Mouse (Mus musculus): ENCODE measurements around the gene Kcnk7.

Kcnk7 gene

GRCm38 (mm10) chr19:5690343-5690735 lies 13.8 kb upstream of the Kcnk7 start:
- DNase-seq, result no peak

GRCm38 (mm10) chr19:5691601-5692000 lies 12.6 kb upstream of the Kcnk7 start:
- DNase-seq, result no peak

GRCm38 (mm10) chr19:5692086-5692912 lies 11.9 kb upstream of the Kcnk7 start:
- no peak for DNase-seq

GRCm38 (mm10) chr19:5692913-5693396 lies 11.2 kb upstream of the Kcnk7 start:
- no peak for DNase-seq

GRCm38 (mm10) chr19:5693801-5694200 lies 10.4 kb upstream of the Kcnk7 start:
- DNase-seq, result no peak

- DNase-seq, result no peak
These were observed 8.2 kb upstream of the Kcnk7 start for GRCm38 (mm10) chr19:5695849-5696462.

GRCm38 (mm10) chr19:5704801-5705571 lies 819 bp downstream of the Kcnk7 start:
- no peak for DNase-seq

GRCm38 (mm10) chr19:5710068-5710467 lies 5.9 kb downstream of the Kcnk7 start:
- no peak for DNase-seq

GRCm38 (mm10) chr19:5710581-5710980 lies 6.4 kb downstream of the Kcnk7 start:
- no peak for DNase-seq

GRCm38 (mm10) chr19:5711218-5711617 lies 7.1 kb downstream of the Kcnk7 start:
- DNase-seq, result peak in 1 of 2 experiments; percentile 70

- no peak for DNase-seq
These were observed 7.8 kb downstream of the Kcnk7 start for GRCm38 (mm10) chr19:5711907-5712460.

GRCm38 (mm10) chr19:5713255-5713654 lies 9.1 kb downstream of the Kcnk7 start:
- no peak for DNase-seq

- no peak for DNase-seq
These were observed 9.6 kb downstream of the Kcnk7 start for GRCm38 (mm10) chr19:5713730-5714129.

- DNase-seq, result no peak
These were observed 11.9 kb downstream of the Kcnk7 start for GRCm38 (mm10) chr19:5715793-5716688.

- DNase-seq, result no peak
These were observed 12.8 kb downstream of the Kcnk7 start for GRCm38 (mm10) chr19:5716955-5717354.

GRCm38 (mm10) chr19:5721233-5721632 lies 17.1 kb downstream of the Kcnk7 start:
- DNase-seq, result no peak

GRCm38 (mm10) chr19:5722848-5723425 lies 18.8 kb downstream of the Kcnk7 start:
- no peak for DNase-seq

- DNase-seq, result no peak
These were observed 19.9 kb downstream of the Kcnk7 start for GRCm38 (mm10) chr19:5723934-5724548.

GRCm38 (mm10) chr19:5724549-5724941 lies 20.4 kb downstream of the Kcnk7 start:
- DNase-seq, result peak; percentile 58 to 63

GRCm38 (mm10) chr19:5725029-5725707 lies 21.0 kb downstream of the Kcnk7 start:
- DNase-seq, result peak in 1 of 2 experiments; percentile 25
